Comparison of ENCODE assay signal across 8 mouse cellular contexts in genomic region chr17:71182211-71182721, GRCm38 (mm10). TPM values are rescaled to one million over a fixed set of nuclear protein-coding genes. Genes with fewer than 3 reads are reported as not detected.
A peak's percentile ranks its signal among the peaks of the same experiment; 100 is the strongest.
DNase-seq lines count a peak whose midpoint lies in the region; ATAC-seq lines count a peak whose summit lies in the region.

Gene Lpin2 (plus strand): TSS chr17:71182560.

- no peaks in the 10 kb centered on the region for H3K27me3 ChIP-seq in heart, embryonic 15.5 days
- H3K27me3 ChIP-seq in lung, embryonic 15.5 days: no peaks in the 10 kb centered on the region

- peak within 1 kb of the TSS; percentile 73 for H3K4me2 ChIP-seq in heart, embryonic 15.5 days
- H3K4me2 ChIP-seq in lung, embryonic 15.5 days: peak within 1 kb of the TSS; percentile 87

- no peaks in the 10 kb centered on the region for H3K36me3 ChIP-seq in heart, embryonic 15.5 days
- no peaks in the 10 kb centered on the region for H3K36me3 ChIP-seq in lung, embryonic 15.5 days

- peak within 1 kb of the TSS; percentile 83 for H3K4me3 ChIP-seq in heart, embryonic 15.5 days
- H3K4me3 ChIP-seq in lung, embryonic 15.5 days: peak within 1 kb of the TSS; percentile 84

- 26% methylated on average over 6 of the region's 6 CpGs for WGBS in heart, embryonic 15.5 days
- WGBS in lung, embryonic 15.5 days: 17% methylated on average over 6 of the region's 6 CpGs

- DNase-seq in frontal cortex, postnatal 25 days (ENCODE audit: low spot score in 2 of 2): no peak
- DNase-seq in kidney, postnatal 14 days: peak; percentile 42
- DNase-seq in spleen, postnatal 10 days (ENCODE audit: low spot score in 2 of 2): peak; percentile 35 to 58
- DNase-seq in gastrocnemius, postnatal 25 days: no peak

- ATAC-seq in frontal cortex, adult (ENCODE audit: low TSS enrichment): peak; percentile 11; the same call in 1 of the 2 replicates
- peak; percentile 30 for ATAC-seq in common myeloid progenitor, adult 5-6 weeks (replicated peaks; ENCODE audit: low read depth, poor library complexity, severe bottlenecking)
- no peak for ATAC-seq in heart, embryonic 15.5 days (replicated peaks; ENCODE audit: insufficient number of reproducible peaks, insufficient read depth, low FRiP score, low read depth)
- ATAC-seq in lung, embryonic 15.5 days (ENCODE audit: borderline replicate concordance, extremely low read depth, low FRiP score, low TSS enrichment): no peak

- peak within 1 kb of the TSS; percentile 86 for H3K9ac ChIP-seq in heart, embryonic 15.5 days
- peak within 1 kb of the TSS; percentile 74 for H3K9ac ChIP-seq in lung, embryonic 15.5 days

- H3K9me3 ChIP-seq in heart, embryonic 15.5 days (replicated peaks): no peaks in the 10 kb centered on the region
- H3K9me3 ChIP-seq in lung, embryonic 15.5 days: no peaks in the 10 kb centered on the region

- peaks cover 32% of the 10 kb centered on the region for H3K4me1 ChIP-seq in heart, embryonic 15.5 days (replicated peaks)
- H3K4me1 ChIP-seq in lung, embryonic 15.5 days: peaks cover 34% of the 10 kb centered on the region

- peak within 1 kb of the TSS; percentile 85 for H3K27ac ChIP-seq in heart, embryonic 15.5 days
- H3K27ac ChIP-seq in lung, embryonic 15.5 days: peak within 1 kb of the TSS; percentile 90

RNA-seq across cellular contexts. Expression of gene Lpin2, which starts in this region (rescaled TPM):
- 66.3 and 97.0 TPM in 2 replicates for total RNA-seq in common myeloid progenitor, adult 5-6 weeks (2017)
- polyA plus RNA-seq in heart, embryonic 15.5 days (2015; fragmentation: Nextera tagmentation; extraction: Ambion mirVana): 12.3 and 15.8 TPM in 2 replicates
- 29.8 and 31.8 TPM in 2 replicates for polyA plus RNA-seq in lung, embryonic 15.5 days (2015; fragmentation: Nextera tagmentation; extraction: Ambion mirVana)
- total RNA-seq in gastrocnemius, postnatal 25 days (2021): 1 to 10 TPM; 4.0 to 4.9 TPM

Comparison
In these comparisons a context has a peak if more than half of its experiments do, and no peak if none do; other contexts are left out.
1. RNA of gene Lpin2 (total RNA-seq): 66.3 to 97.0 TPM in common myeloid progenitor, adult 5-6 weeks; 4.0 to 4.9 TPM in gastrocnemius, postnatal 25 days; every median in the first group is over 10 times any median in the second.
2. ATAC-seq: peak in frontal cortex, adult (single experiment) and common myeloid progenitor, adult 5-6 weeks (single experiment); none in heart, embryonic 15.5 days (single experiment) and lung, embryonic 15.5 days (single experiment).
3. DNase-seq: peak in kidney, postnatal 14 days (single experiment) and spleen, postnatal 10 days (2 of 2); none in frontal cortex, postnatal 25 days (0 of 2) and gastrocnemius, postnatal 25 days (single experiment).